17 mouse cellular contexts compared by ENCODE assay signal in the genomic region with DNA sequence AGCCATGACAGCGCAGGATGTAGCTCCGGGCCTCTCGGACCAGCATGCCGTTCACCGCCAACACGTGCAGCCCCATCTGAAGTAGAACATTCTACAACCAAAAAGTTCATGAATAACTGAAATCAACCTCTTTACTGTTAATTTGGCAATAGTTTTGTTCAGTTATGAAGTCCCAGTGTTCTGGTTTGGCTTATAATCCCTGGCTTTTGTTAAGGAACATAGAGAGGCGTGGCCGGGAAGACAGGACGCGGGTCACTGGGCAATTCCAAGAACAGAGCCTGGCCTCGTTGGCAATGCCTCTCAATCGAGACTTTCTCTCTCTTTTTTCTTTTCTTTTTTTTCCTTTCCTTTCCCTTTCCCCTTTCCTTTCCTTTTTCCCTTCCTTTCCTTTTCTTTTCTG. TPM values are rescaled to one million over a fixed set of nuclear protein-coding genes. Genes with fewer than 3 reads are reported as not detected.
DNase-seq lines count a peak whose midpoint lies in the region.
"Had no signal": no experiment of that assay in that cellular context is flagged by ENCODE, and none has a peak within 500 bp of the region (broad histone marks: within the 10 kb centered on the region; RNA-seq: fewer than 3 reads in every experiment).

No protein-coding gene starts in this region.

- peak; percentile 35 for DNase-seq in kidney, adult 18-20 months
- no peak for DNase-seq in kidney, postnatal 10 days
- peak; percentile 66 for DNase-seq in kidney, adult 9 months
- no peak for DNase-seq in kidney, postnatal 14 days
- peak; percentile 76 for DNase-seq in adipocyte (ENCODE audit: low spot score)
- no peak for DNase-seq in frontal cortex, adult 2 months (ENCODE audit: extremely low spot score in 1 of 2, low spot score in 1 of 2)
- DNase-seq: adrenal gland, adult 2 months; adrenal gland, postnatal 10 days; adrenal gland, postnatal 25 days; B cell, adult 2 months; cerebellum, adult 11 months; cerebellum, adult 18-20 months; cerebellum, adult 8-10 months; cerebellum, adult 9-11 months; cerebellum, postnatal 14 days; cerebellum, postnatal 36 days; embryo, embryonic 11 days had no signal

RNA-seq across cellular contexts. Expression of a gene that starts 7.8 kb away (rescaled TPM):
- polyA plus RNA-seq in frontal cortex, adult 2 months (2012; rRNA removed), result 55.1 and 58.2 TPM in 2 replicates

RNA-seq across cellular contexts. Expression of a gene that starts 14.0 kb away (rescaled TPM):
- polyA plus RNA-seq in frontal cortex, adult 2 months (2012; rRNA removed), result 6.9 and 7.2 TPM in 2 replicates

RNA-seq across cellular contexts. Expression of a gene that starts 19.2 kb away (rescaled TPM):
- 26.6 and 27.3 TPM in 2 replicates for polyA plus RNA-seq in frontal cortex, adult 2 months (2012; rRNA removed)

Comparison
In these comparisons a context has a peak if more than half of its experiments do, and no peak if none do; other contexts are left out.
1. DNase-seq: peak in kidney, adult 18-20 months (single experiment), kidney, adult 9 months (single experiment) and adipocyte (single experiment); none in kidney, postnatal 10 days (single experiment), kidney, postnatal 14 days (single experiment) and frontal cortex, adult 2 months (0 of 2).